Mouse (Mus musculus) lung, embryonic 15.5 days (tissue): Measurements from ENCODE around the gene Armc9. TPM values are rescaled to one million over a fixed set of nuclear protein-coding genes. Genes with fewer than 3 reads are reported as not detected.

Experiments used
- ATAC-seq: fragments of 200-750 bp; cut with Nextera tagmentation; 2 replicates; pipeline ENCODE4 v1.8.0; 2017; ENCODE audit warnings: moderate number of reproducible peaks, borderline replicate concordance; ENCODE audit not compliant: low FRiP score, low TSS enrichment; ENCODE audit errors: extremely low read depth
- H3K27ac ChIP-seq: fragments of 300-500 bp; sonication (generic); 2 replicates; pipeline ENCODE4 v1.5.1; 2015; ENCODE audit warnings: moderate library complexity, mild to moderate bottlenecking, inconsistent platforms
- H3K27me3 ChIP-seq: fragments of 300-500 bp; sonication (generic); 2 replicates; pipeline ENCODE4 v1.6.1; 2015; ENCODE audit warnings: inconsistent platforms
- H3K36me3 ChIP-seq: fragments of 300-500 bp; sonication (generic); 2 replicates; pipeline ENCODE4 v1.6.1; 2015; ENCODE audit warnings: inconsistent platforms
- H3K4me1 ChIP-seq: fragments of 300-500 bp; sonication (generic); 2 replicates; pipeline ENCODE4 v1.6.1; 2015; ENCODE audit warnings: inconsistent platforms
- H3K4me2 ChIP-seq: fragments of 300-500 bp; sonication (generic); 2 replicates; pipeline ENCODE4 v1.6.1; 2015; ENCODE audit warnings: inconsistent platforms, mild to moderate bottlenecking, moderate library complexity
- H3K4me3 ChIP-seq: fragments of 300-500 bp; sonication (generic); 2 replicates; pipeline ENCODE4 v1.5.1; 2015; ENCODE audit warnings: mild to moderate bottlenecking, inconsistent platforms
- H3K9ac ChIP-seq: fragments of 300-500 bp; sonication (generic); 2 replicates; pipeline ENCODE4 v1.6.1; 2015; ENCODE audit warnings: inconsistent platforms
- H3K9me3 ChIP-seq: fragments of 300-500 bp; sonication (generic); 2 replicates; pipeline ENCODE4 v1.6.1; 2016; ENCODE audit warnings: inconsistent platforms
- WGBS: fragments of 180-500 bp; shearing (Covaris S2); methylation state at CpG from one replicate; pipeline ENCODE4 v1.1.7; 2015; 5-methylcytosine and 5-hydroxymethylcytosine counted together
- polyA plus RNA-seq: library from polyadenylated mRNA; unstranded; fragments of >200 nt; fragmentation: Nextera tagmentation; extraction: Ambion mirVana; gene quantifications from 2 replicates; pipeline ENCODE4 v1.2.1, GENCODE M21; 2015

Gene Armc9
- polyA plus RNA-seq, 1 experiment from 2014 or later = 20.3 TPM

GRCm38 (mm10) chr1:86178462-86179253 is 24.1 kb downstream of the Armc9 start:
- WGBS = 50% methylated on average over 7 of the region's 7 CpGs
- peak; percentile 44; the same call in 1 of the 2 replicates for ATAC-seq
- Histone ChIP-seq H3K9me3 (no peaks in the 10 kb centered on the region), H3K4me1 (no peaks in the 10 kb centered on the region), H3K4me3 (no peak overlapping the region), H3K36me3 (0 out of 2 replicates have a peak, but pooled peaks cover 8% of the 10 kb centered on the region), H3K27ac (no peak overlapping the region), H3K27me3 (no peaks in the 10 kb centered on the region), H3K4me2 (no peak overlapping the region), H3K9ac (no peak overlapping the region)

- no peak for ATAC-seq
- Histone ChIP-seq H3K4me1 (no peaks in the 10 kb centered on the region), H3K4me2 (no peak overlapping the region), H3K9me3 (no peaks in the 10 kb centered on the region), H3K36me3 (0 out of 2 replicates have a peak, but pooled peaks cover 1% of the 10 kb centered on the region), H3K27me3 (no peaks in the 10 kb centered on the region), H3K9ac (no peak overlapping the region), H3K4me3 (no peak overlapping the region), H3K27ac (peak overlapping the region; percentile 34; the same call in 1 of the 2 replicates)
- 60% methylated on average over 5 of the region's 5 CpGs for WGBS
Observed at GRCm38 (mm10) chr1:86182004-86182709, 27.6 kb downstream of the Armc9 start.

- no peak for ATAC-seq
- WGBS = 74% methylated on average over 4 of the region's 4 CpGs
Observed at GRCm38 (mm10) chr1:86183577-86184263, 29.1 kb downstream of the Armc9 start.

GRCm38 (mm10) chr1:86186762-86187161 is 32.2 kb downstream of the Armc9 start:
- Histone ChIP-seq H3K9me3 (no peaks in the 10 kb centered on the region), H3K36me3 (no peaks in the 10 kb centered on the region), H3K9ac (no peak overlapping the region), H3K4me2 (no peak overlapping the region), H3K27me3 (no peaks in the 10 kb centered on the region), H3K27ac (no peak overlapping the region), H3K4me1 (no peaks in the 10 kb centered on the region), H3K4me3 (no peak overlapping the region)
- WGBS = 73% methylated on average over 7 of the region's 7 CpGs
- ATAC-seq = no peak

More at GRCm38 (mm10) chr1:86183577-86184263, 29.1 kb downstream of the Armc9 start:
- no peak overlapping the region for H3K27ac ChIP-seq
- H3K4me3 ChIP-seq = no peak overlapping the region
- no peak overlapping the region for H3K4me2 ChIP-seq
- no peaks in the 10 kb centered on the region for H3K36me3 ChIP-seq
- H3K9ac ChIP-seq = no peak overlapping the region
- H3K4me1 ChIP-seq = no peaks in the 10 kb centered on the region
- no peaks in the 10 kb centered on the region for H3K9me3 ChIP-seq
- H3K27me3 ChIP-seq = no peaks in the 10 kb centered on the region

- no peaks in the 10 kb centered on the region for H3K4me1 ChIP-seq
- WGBS = 60% methylated on average over 2 of the region's 2 CpGs
- no peak overlapping the region for H3K9ac ChIP-seq
Observed at GRCm38 (mm10) chr1:86187856-86188255, 33.3 kb downstream of the Armc9 start.

GRCm38 (mm10) chr1:86188271-86188670 is 33.7 kb downstream of the Armc9 start:
- ATAC-seq = no peak
- 81% methylated on average over 2 of the region's 2 CpGs for WGBS
- H3K4me2 ChIP-seq = no peak overlapping the region
- H3K27ac ChIP-seq = no peak overlapping the region
- no peak overlapping the region for H3K4me3 ChIP-seq
- no peaks in the 10 kb centered on the region for H3K27me3 ChIP-seq
- H3K9ac ChIP-seq = no peak overlapping the region
- no peaks in the 10 kb centered on the region for H3K4me1 ChIP-seq
- H3K36me3 ChIP-seq = no peaks in the 10 kb centered on the region
- no peaks in the 10 kb centered on the region for H3K9me3 ChIP-seq

More at GRCm38 (mm10) chr1:86187856-86188255, 33.3 kb downstream of the Armc9 start:
- H3K27ac ChIP-seq = no peak overlapping the region
- no peak overlapping the region for H3K4me3 ChIP-seq
- no peaks in the 10 kb centered on the region for H3K27me3 ChIP-seq
- no peak for ATAC-seq
- no peak overlapping the region for H3K4me2 ChIP-seq
- no peaks in the 10 kb centered on the region for H3K36me3 ChIP-seq
- H3K9me3 ChIP-seq = no peaks in the 10 kb centered on the region

GRCm38 (mm10) chr1:86189034-86189702 is 34.6 kb downstream of the Armc9 start:
- ATAC-seq = no peak
- Histone ChIP-seq H3K27me3 (no peaks in the 10 kb centered on the region), H3K9me3 (no peaks in the 10 kb centered on the region), H3K4me1 (no peaks in the 10 kb centered on the region), H3K4me3 (no peak overlapping the region), H3K27ac (no peak overlapping the region), H3K4me2 (no peak overlapping the region), H3K36me3 (no peaks in the 10 kb centered on the region), H3K9ac (no peak overlapping the region)
- 78% methylated on average over 6 of the region's 6 CpGs for WGBS

- Histone ChIP-seq H3K36me3 (no peaks in the 10 kb centered on the region), H3K27me3 (no peaks in the 10 kb centered on the region), H3K9me3 (no peaks in the 10 kb centered on the region), H3K27ac (no peak overlapping the region), H3K4me2 (no peak overlapping the region), H3K9ac (no peak overlapping the region), H3K4me1 (no peaks in the 10 kb centered on the region), H3K4me3 (no peak overlapping the region)
- WGBS = 80% methylated on average over 6 of the region's 6 CpGs
- ATAC-seq = no peak
Observed at GRCm38 (mm10) chr1:86190843-86191242, 36.3 kb downstream of the Armc9 start.

- no peak for ATAC-seq
- Histone ChIP-seq H3K9me3 (no peaks in the 10 kb centered on the region), H3K27me3 (no peaks in the 10 kb centered on the region), H3K27ac (no peak overlapping the region), H3K4me2 (no peak overlapping the region), H3K9ac (no peak overlapping the region), H3K4me1 (no peaks in the 10 kb centered on the region), H3K36me3 (peaks cover 8% of the 10 kb centered on the region; the same call in 1 of the 2 replicates), H3K4me3 (no peak overlapping the region)
- 80% methylated on average over 7 of the region's 7 CpGs for WGBS
Observed at GRCm38 (mm10) chr1:86194044-86194443, 39.5 kb downstream of the Armc9 start.

GRCm38 (mm10) chr1:86198276-86198675 is 43.7 kb downstream of the Armc9 start:
- no peaks in the 10 kb centered on the region for H3K4me1 ChIP-seq
- H3K9ac ChIP-seq = no peak overlapping the region
- H3K9me3 ChIP-seq = no peaks in the 10 kb centered on the region
- WGBS = 84% methylated on average over 6 of the region's 6 CpGs
- no peak for ATAC-seq
- peaks cover 31% of the 10 kb centered on the region; the same call in 1 of the 2 replicates for H3K36me3 ChIP-seq
- H3K27me3 ChIP-seq = no peaks in the 10 kb centered on the region
- H3K4me2 ChIP-seq = no peak overlapping the region
- H3K4me3 ChIP-seq = no peak overlapping the region
- no peak overlapping the region for H3K27ac ChIP-seq

- no peak for ATAC-seq
- 78% methylated on average over 5 of the region's 5 CpGs for WGBS
- Histone ChIP-seq H3K4me1 (no peaks in the 10 kb centered on the region), H3K36me3 (peaks cover 33% of the 10 kb centered on the region; the same call in 1 of the 2 replicates), H3K27me3 (no peaks in the 10 kb centered on the region), H3K9me3 (no peaks in the 10 kb centered on the region), H3K4me2 (no peak overlapping the region), H3K27ac (no peak overlapping the region), H3K9ac (no peak overlapping the region), H3K4me3 (no peak overlapping the region)
Observed at GRCm38 (mm10) chr1:86199026-86199425, 44.4 kb downstream of the Armc9 start.
